Mouse (Mus musculus) effector memory CD4-positive, alpha-beta T cell, adult 5 months (primary cell): Measurements from ENCODE around the gene Adcy3. TPM values are rescaled to one million over a fixed set of nuclear protein-coding genes. Genes with fewer than 3 reads are reported as not detected.

Source experiments
- polyA plus RNA-seq: library from polyadenylated mRNA; unstranded; fragments of 100-300 nt; shearing (Covaris generic); gene quantifications from one replicate; pipeline ENCODE4 v1.2.1, GENCODE M21; 2017

Gene Adcy3
- polyA plus RNA-seq = 25.4 TPM

GRCm38 (mm10) chr12:4132941-4133846 lies at the start of gene Adcy3:
Adcy3 (plus strand) TSS chr12:4133103.

GRCm38 (mm10) chr12:4233572-4234508 lies 100.9 kb downstream of the Adcy3 start, which contains the start of the genes Ptrhd1 and Cenpo:
Ptrhd1 (plus strand) TSS chr12:4234027.
Cenpo (minus strand) TSS chr12:4234294.

Other genes starting within 250 kb of the Adcy3 start
- 1.9 TPM for gene Pomc, start 178.2 kb upstream of the Adcy3 start, polyA plus RNA-seq
- 0.41 TPM for gene Efr3b, start 94.2 kb upstream of the Adcy3 start, polyA plus RNA-seq
- 18.1 TPM for gene Dnajc27, start 50.5 kb upstream of the Adcy3 start, polyA plus RNA-seq
- 2.7 TPM for gene Ptrhd1, start 100.9 kb downstream of the Adcy3 start, polyA plus RNA-seq
- 13.2 TPM for gene Cenpo, start 101.2 kb downstream of the Adcy3 start, polyA plus RNA-seq